Mouse (Mus musculus) MEL (cell line): ENCODE data around the gene Kazn. TPM values are rescaled to one million over a fixed set of nuclear protein-coding genes. Genes with fewer than 3 reads are reported as not detected.

Experiments
- DNase-seq: peaks from one replicate; pipeline ENCODE4 v3.0.0; 2011; ENCODE audit warnings: low read depth, low spot score
- H3K27ac ChIP-seq: 2 replicates; pipeline ENCODE4 v1.5.1; 2012; ENCODE audit warnings: low read depth, mild to moderate bottlenecking, control low read depth, low read length, moderate library complexity; ENCODE audit not compliant: control insufficient read depth
- H3K27me3 ChIP-seq, 2 experiments: fragments of 150-350 bp in 1 of 2; sonication (generic) in 1 of 2; 2 replicates each; pipeline ENCODE4 v1.6.1; 2012; ENCODE audit warnings: low read length in 2 of 2, mild to moderate bottlenecking in 2 of 2, improper control_type of control experiment in 1 of 2, moderate library complexity in 1 of 2; ENCODE audit not compliant: insufficient read depth in 2 of 2, control insufficient read depth in 1 of 2
- H3K36me3 ChIP-seq, 2 experiments: 2 replicates each; pipeline ENCODE4 v1.6.1; 2012 to 2014; ENCODE audit warnings: low read length in 2 of 2, improper control_type of control experiment in 1 of 2, inconsistent platforms in 1 of 2, mild to moderate bottlenecking in 1 of 2; ENCODE audit not compliant: insufficient read depth in 2 of 2, control insufficient read depth in 1 of 2
- H3K4me1 ChIP-seq, 2 experiments: fragments of 150-350 bp in 1 of 2; sonication (generic) in 1 of 2; 2 replicates each; pipeline ENCODE4 v1.6.1; 2012; ENCODE audit warnings: low read length in 2 of 2, improper control_type of control experiment in 1 of 2, mild to moderate bottlenecking in 1 of 2; ENCODE audit not compliant: insufficient read depth in 2 of 2, control insufficient read depth in 1 of 2
- H3K4me3 ChIP-seq, 2 experiments: fragments of 150-350 bp in 1 of 2; sonication (generic) in 1 of 2; 2 replicates each; pipeline ENCODE4 v1.5.1; 2012; ENCODE audit warnings: low read depth in 2 of 2, low read length in 2 of 2, mild to moderate bottlenecking in 2 of 2, moderate library complexity in 2 of 2, control low read depth in 1 of 2, improper control_type of control experiment in 1 of 2; ENCODE audit not compliant: control insufficient read depth in 1 of 2, insufficient read depth in 1 of 2
- H3K79me2 ChIP-seq: 2 replicates; pipeline ENCODE4 v1.6.1; 2012; ENCODE audit warnings: mild to moderate bottlenecking, low read length, moderate library complexity; ENCODE audit not compliant: control insufficient read depth, poor library complexity, insufficient read depth
- H3K9ac ChIP-seq: 2 replicates; pipeline ENCODE4 v1.6.1; 2012; ENCODE audit warnings: low read depth, mild to moderate bottlenecking, control low read depth, low read length, moderate library complexity; ENCODE audit not compliant: control insufficient read depth, poor library complexity, severe bottlenecking
- H3K9me3 ChIP-seq: fragments of 150-350 bp; sonication (generic); replicated peaks from 2 replicates; pipeline ENCODE4 v1.6.1; 2012; ENCODE audit warnings: mild to moderate bottlenecking, low read length, improper control_type of control experiment, moderate library complexity; ENCODE audit not compliant: insufficient read depth
- CHD1 ChIP-seq: IDR thresholded peaks from 2 replicates; pipeline ENCODE4 v1.6.1; 2012; ENCODE audit warnings: low read depth, mild to moderate bottlenecking, inconsistent platforms, low read length, improper control_type of control experiment
- ELF1 ChIP-seq: IDR thresholded peaks from 2 replicates; pipeline ENCODE4 v1.6.1; 2014; ENCODE audit warnings: low read depth, mild to moderate bottlenecking, inconsistent platforms, low read length, improper control_type of control experiment, moderate library complexity
- EP300 ChIP-seq, 2 experiments: IDR thresholded peaks; 2 replicates each; pipeline ENCODE4 v1.6.1; 2011; ENCODE audit warnings: improper control_type of control experiment in 2 of 2, low read length in 2 of 2, low read depth in 1 of 2, mild to moderate bottlenecking in 1 of 2
- GABPA ChIP-seq: IDR thresholded peaks from 2 replicates; pipeline ENCODE4 v1.6.1; 2012; ENCODE audit warnings: low read depth, mild to moderate bottlenecking, inconsistent platforms, low read length, improper control_type of control experiment, moderate library complexity
- HCFC1 ChIP-seq: IDR thresholded peaks from 2 replicates; pipeline ENCODE4 v1.6.1; 2012; ENCODE audit warnings: low read depth, mild to moderate bottlenecking, inconsistent platforms, low read length, improper control_type of control experiment, moderate library complexity
- JUND ChIP-seq: IDR thresholded peaks from 2 replicates; pipeline ENCODE4 v1.6.1; 2011; ENCODE audit warnings: low read depth, mild to moderate bottlenecking, improper control_type of control experiment, low read length
- MAFK ChIP-seq: IDR thresholded peaks from 2 replicates; pipeline ENCODE4 v1.6.1; 2011; ENCODE audit warnings: low read depth, mild to moderate bottlenecking, low read length, improper control_type of control experiment, borderline replicate concordance
- MEF2A ChIP-seq: IDR thresholded peaks from 2 replicates; pipeline ENCODE4 v1.6.1; 2014; ENCODE audit warnings: low read depth, mild to moderate bottlenecking, inconsistent platforms, low read length, improper control_type of control experiment; ENCODE audit not compliant: poor library complexity, insufficient replicate concordance, severe bottlenecking; ENCODE audit errors: extremely low read depth
- MXI1 ChIP-seq: IDR thresholded peaks from 2 replicates; pipeline ENCODE4 v1.6.1; 2011; ENCODE audit warnings: mild to moderate bottlenecking, low read depth, low read length, improper control_type of control experiment
- MYB ChIP-seq: IDR thresholded peaks from 2 replicates; pipeline ENCODE4 v1.6.1; 2011; ENCODE audit warnings: mild to moderate bottlenecking, low read depth, low read length, improper control_type of control experiment
- NRF1 ChIP-seq: IDR thresholded peaks from 2 replicates; pipeline ENCODE4 v1.6.1; 2014; ENCODE audit warnings: low read depth, mild to moderate bottlenecking, inconsistent platforms, low read length, improper control_type of control experiment, moderate library complexity; ENCODE audit not compliant: poor library complexity, insufficient read depth, severe bottlenecking
- POLR2A ChIP-seq, 2 experiments: IDR thresholded peaks; 2 replicates each; pipeline ENCODE4 v1.6.1; 2011 to 2012; ENCODE audit warnings: low read length in 2 of 2, mild to moderate bottlenecking in 2 of 2, control low read depth in 1 of 2, improper control_type of control experiment in 1 of 2, low read depth in 1 of 2, moderate library complexity in 1 of 2; ENCODE audit not compliant: control insufficient read depth in 1 of 2, insufficient read depth in 1 of 2, poor library complexity in 1 of 2
- POLR2AphosphoS2 ChIP-seq: IDR thresholded peaks from 2 replicates; pipeline ENCODE4 v1.6.1; 2011; ENCODE audit warnings: low read length, improper control_type of control experiment
- RAD21 ChIP-seq: IDR thresholded peaks from 2 replicates; pipeline ENCODE4 v1.6.1; 2011; ENCODE audit warnings: mild to moderate bottlenecking, low read depth, low read length, improper control_type of control experiment
- RCOR1 ChIP-seq: IDR thresholded peaks from 2 replicates; pipeline ENCODE4 v1.6.1; 2012; ENCODE audit warnings: low read depth, mild to moderate bottlenecking, inconsistent platforms, low read length, improper control_type of control experiment
- SIN3A ChIP-seq: IDR thresholded peaks from 2 replicates; pipeline ENCODE4 v1.6.1; 2012; ENCODE audit warnings: low read length, improper control_type of control experiment, inconsistent platforms
- SMC3 ChIP-seq: IDR thresholded peaks from 2 replicates; pipeline ENCODE4 v1.6.1; 2011; ENCODE audit warnings: low read depth, low read length, improper control_type of control experiment
- TAL1 ChIP-seq: IDR thresholded peaks from 2 replicates; pipeline ENCODE4 v1.6.1; 2012; ENCODE audit warnings: mild to moderate bottlenecking, inconsistent platforms, low read length, moderate library complexity, mixed read lengths
- TBP ChIP-seq: IDR thresholded peaks from 2 replicates; pipeline ENCODE4 v1.8.0; 2011; ENCODE audit warnings: low read depth, low read length, improper control_type of control experiment
- TCF12 ChIP-seq: IDR thresholded peaks from 2 replicates; pipeline ENCODE4 v1.6.1; 2014; ENCODE audit warnings: low read depth, mild to moderate bottlenecking, inconsistent platforms, low read length, improper control_type of control experiment, moderate library complexity
- ZKSCAN1 ChIP-seq: IDR thresholded peaks from 2 replicates; pipeline ENCODE4 v1.6.1; 2012; ENCODE audit warnings: low read depth, mild to moderate bottlenecking, inconsistent platforms, low read length, improper control_type of control experiment, moderate library complexity
- polyA plus RNA-seq, 2 experiments: library from polyadenylated mRNA; stranded (reverse) in 1 of 2; unstranded in 1 of 2; fragments of >175 nt in 1 of 2; fragments of >200 nt in 1 of 2; gene quantifications; 2 replicates each; pipeline versions ENCODE4 v1.2.1 to v1.2.4; 2012; ENCODE audit warnings: low replicate concordance in 2 of 2, low read depth in 1 of 2; ENCODE audit not compliant: insufficient read length in 2 of 2, insufficient read depth in 1 of 2, missing spikeins in 1 of 2
- total RNA-seq: library from RNA; depleted of rRNA; stranded (reverse); fragments of 300-350 nt; gene quantifications from 2 replicates; pipeline ENCODE4 v1.2.3, GENCODE M21; 2012

The Kazn gene
- total and polyA plus RNA-seq, 3 experiments = not detected

- Histone ChIP-seq H3K36me3 (no peaks in the 10 kb centered on the region), H3K4me1 (no peaks in the 10 kb centered on the region), H3K79me2 (no peaks in the 10 kb centered on the region), H3K4me3 (no peak overlapping the region), H3K9me3 (no peaks in the 10 kb centered on the region), H3K9ac (no peak overlapping the region), H3K27ac (no peak overlapping the region), H3K27me3 (no peaks in the 10 kb centered on the region)
- no peak for DNase-seq
- no peak for TF ChIP-seq NRF1
- no peak for TF ChIP-seq ZKSCAN1
- TF ChIP-seq TBP = no peak
- TF ChIP-seq MXI1 = no peak
- no peak for TF ChIP-seq TCF12
- no peak for TF ChIP-seq ELF1
- no peak for TF ChIP-seq RAD21
- no peak for TF ChIP-seq MYB
- no peak for TF ChIP-seq POLR2A (IDR thresholded peaks at IDR 0.05; ENCODE audit: control insufficient read depth in 1 of 2, insufficient read depth in 1 of 2, low read depth in 1 of 2, low read length in 2 of 2, poor library complexity in 1 of 2)
- TF ChIP-seq POLR2AphosphoS2 = no peak
Measured at GRCm38 (mm10) chr4:142242164-142242563, 3.0 kb upstream of the Kazn start.

- DNase-seq = no peak
- no peaks in the 10 kb centered on the region for H3K79me2 ChIP-seq
- H3K4me1 ChIP-seq = no peaks in the 10 kb centered on the region
- no peak overlapping the region for H3K4me3 ChIP-seq
- H3K27ac ChIP-seq = no peak overlapping the region
- no peaks in the 10 kb centered on the region for H3K36me3 ChIP-seq
- H3K27me3 ChIP-seq = no peaks in the 10 kb centered on the region
- no peaks in the 10 kb centered on the region for H3K9me3 ChIP-seq
- no peak for TF ChIP-seq TCF12
- no peak for TF ChIP-seq RCOR1
- no peak for TF ChIP-seq CHD1
- TF ChIP-seq TBP = no peak
- TF ChIP-seq MEF2A = no peak
- no peak for TF ChIP-seq EP300 (IDR thresholded peaks at IDR 0.05; ENCODE audit: low read depth in 1 of 2, low read length in 2 of 2)
- TF ChIP-seq SIN3A = no peak
- TF ChIP-seq MAFK = no peak
- no peak for TF ChIP-seq SMC3
- TF ChIP-seq GABPA = no peak
- no peak for TF ChIP-seq HCFC1
- no peak for TF ChIP-seq TAL1
- TF ChIP-seq JUND = no peak
- H3K9ac ChIP-seq = no peak overlapping the region
Measured at GRCm38 (mm10) chr4:142240874-142241273, 1.7 kb upstream of the Kazn start.
